Mouse (Mus musculus) embryonic fibroblast, embryonic 13.5 days (primary cell): ENCODE measurements around the gene Pigl. TPM values are rescaled to one million over a fixed set of nuclear protein-coding genes. Genes with fewer than 3 reads are reported as not detected.
A peak's percentile ranks its signal among the peaks of the same experiment; 100 is the strongest.

ENCODE experiments used
- H3K27ac ChIP-seq: 2 replicates; pipeline ENCODE4 v1.5.1; 2012; ENCODE audit warnings: low read length, control low read depth, inconsistent platforms; ENCODE audit not compliant: insufficient read depth
- H3K4me1 ChIP-seq: 2 replicates; pipeline ENCODE4 v1.6.1; 2011; ENCODE audit warnings: low read length; ENCODE audit not compliant: control insufficient read depth, insufficient read depth
- H3K4me3 ChIP-seq: 2 replicates; pipeline ENCODE4 v1.5.1; 2011; ENCODE audit warnings: mild to moderate bottlenecking, control low read depth, low read length; ENCODE audit not compliant: insufficient read depth
- CTCF ChIP-seq: IDR thresholded peaks from 2 replicates; pipeline ENCODE4 v1.5.1; 2011; ENCODE audit warnings: mild to moderate bottlenecking, control low read depth, low read length, moderate library complexity, borderline replicate concordance; ENCODE audit not compliant: insufficient read depth
- POLR2A ChIP-seq: IDR thresholded peaks from 2 replicates; pipeline ENCODE4 v1.6.1; 2011; ENCODE audit warnings: low read depth, mild to moderate bottlenecking, control low read depth, low read length, moderate library complexity
- polyA plus RNA-seq: library from polyadenylated mRNA; stranded (reverse); fragments of >200 nt; gene quantifications from 2 replicates; pipeline ENCODE4 v1.2.4, GENCODE M21; 2011; ENCODE audit warnings: low read depth; ENCODE audit not compliant: missing spikeins, insufficient read length

The Pigl gene
- polyA plus RNA-seq, 1 experiment: 6.7 TPM

- TF ChIP-seq CTCF (no peak), POLR2A (no peak)
- Histone ChIP-seq H3K27ac (no peak overlapping the region), H3K4me3 (no peak overlapping the region), H3K4me1 (peaks cover 3% of the 10 kb centered on the region)
Observed at GRCm38 (mm10) chr11:62560463-62561016, 102.3 kb downstream of the Pigl start.

- Histone ChIP-seq H3K4me1 (peaks cover 6% of the 10 kb centered on the region), H3K27ac (0 out of 2 replicates have a peak overlapping the region, but pooled peaks have one; percentile 24), H3K4me3 (no peak overlapping the region)
- TF ChIP-seq POLR2A: no peak
- TF ChIP-seq CTCF: no peak
Observed at GRCm38 (mm10) chr11:62563590-62563989, 105.3 kb downstream of the Pigl start.

Other genes starting within 250 kb of the Pigl start
- 7.5 and 14.5 TPM in 2 replicates for gene Adora2b, start 209.5 kb upstream of the Pigl start, polyA plus RNA-seq
- gene Zswim7, start 177.1 kb upstream of the Pigl start, polyA plus RNA-seq: 14.5 and 16.6 TPM in 2 replicates
- gene Ttc19, start 177.0 kb upstream of the Pigl start, polyA plus RNA-seq: 46.3 and 50.5 TPM in 2 replicates
- gene Ncor1, start 81 bp downstream of the Pigl start, polyA plus RNA-seq: 179 and 225 TPM in 2 replicates
- 6.3 and 7.3 TPM in 2 replicates for gene Cenpv, start 80.8 kb downstream of the Pigl start, polyA plus RNA-seq
- 493 and 593 TPM in 2 replicates for gene Ubb, start 92.7 kb downstream of the Pigl start, polyA plus RNA-seq
- gene Trpv2, start 116.0 kb downstream of the Pigl start, polyA plus RNA-seq: 9.6 and 11.4 TPM in 2 replicates
- gene Lrrc75a, start 190.1 kb downstream of the Pigl start, polyA plus RNA-seq: 10.5 and 12.6 TPM in 2 replicates
- gene Mmgt2, start 190.2 kb downstream of the Pigl start, polyA plus RNA-seq: 31.3 and 34.0 TPM in 2 replicates